Mouse (Mus musculus) liver, postnatal 0 days (tissue): ENCODE results near the gene Clps. TPM values are rescaled to one million over a fixed set of nuclear protein-coding genes. Genes with fewer than 3 reads are reported as not detected.

Source experiments
- ATAC-seq: fragments of 200-750 bp; cut with Nextera tagmentation; 2 replicates; pipeline ENCODE4 v1.8.0; 2017; ENCODE audit warnings: mild to moderate bottlenecking, moderate library complexity
- DNase-seq: peaks from one replicate; pipeline ENCODE4 v3.0.0-alpha.2; 2016
- H3K27ac ChIP-seq: fragments of 300-500 bp; sonication (generic); 2 replicates; pipeline ENCODE4 v1.5.1; 2014; ENCODE audit warnings: antibody characterized with exemption, moderate library complexity, mild to moderate bottlenecking, low read depth
- H3K27me3 ChIP-seq: fragments of 300-500 bp; sonication (generic); 2 replicates; pipeline ENCODE4 v1.6.1; 2014; ENCODE audit warnings: low read length, control low read depth, mixed read lengths; ENCODE audit not compliant: insufficient read depth
- H3K36me3 ChIP-seq: fragments of 300-500 bp; sonication (generic); replicated peaks from 2 replicates; pipeline ENCODE4 v1.6.1; 2014; ENCODE audit warnings: mild to moderate bottlenecking, control low read depth, low read length, moderate library complexity, mixed read lengths; ENCODE audit not compliant: insufficient read depth
- H3K4me1 ChIP-seq: fragments of 300-500 bp; sonication (generic); 2 replicates; pipeline ENCODE4 v1.6.1; 2014; ENCODE audit warnings: antibody characterized with exemption, mild to moderate bottlenecking, control low read depth; ENCODE audit not compliant: insufficient read depth
- H3K4me2 ChIP-seq: fragments of 300-500 bp; sonication (generic); 2 replicates; pipeline ENCODE4 v1.6.1; 2014; ENCODE audit warnings: low read depth, mild to moderate bottlenecking, low read length, moderate library complexity, mixed read lengths
- H3K4me3 ChIP-seq: fragments of 300-500 bp; sonication (generic); 2 replicates; pipeline ENCODE4 v1.5.1; 2014; ENCODE audit warnings: low read depth, low read length
- H3K9ac ChIP-seq: fragments of 300-500 bp; sonication (generic); replicated peaks from 2 replicates; pipeline ENCODE4 v1.6.1; 2014; ENCODE audit warnings: mild to moderate bottlenecking, moderate library complexity
- H3K9me3 ChIP-seq: fragments of 300-500 bp; sonication (generic); 2 replicates; pipeline ENCODE4 v1.6.1; 2016; ENCODE audit warnings: mild to moderate bottlenecking, control low read depth, low read length, mixed read lengths
- CTCF ChIP-seq: sonication (generic); IDR thresholded peaks from 2 replicates; pipeline ENCODE4 v1.5.1; 2016; ENCODE audit warnings: antibody characterized with exemption, low read depth
- EP300 ChIP-seq: IDR thresholded peaks from 2 replicates; pipeline ENCODE4 v1.6.1; 2016; ENCODE audit warnings: antibody characterized with exemption, low read depth, mild to moderate bottlenecking
- WGBS: fragments of 180-500 bp; shearing (Covaris S2); extraction: QIAGEN DNeasy Blood & Tissue Kit; methylation state at CpG from one replicate; pipeline ENCODE4 v1.1.7; 2014; ENCODE audit not compliant: insufficient replicate concordance; 5-methylcytosine and 5-hydroxymethylcytosine counted together
- polyA plus RNA-seq: library from polyadenylated mRNA; unstranded; fragments of >200 nt; fragmentation: Nextera tagmentation; extraction: Ambion mirVana; gene quantifications from 2 replicates; pipeline ENCODE4 v1.2.1, GENCODE M21; 2015

Gene Clps
- polyA plus RNA-seq, 1 experiment from 2014 or later = 1.2 TPM

GRCm38 (mm10) chr17:28575244-28576125 lies 14.9 kb upstream of the Clps start, which contains the start of gene Lhfpl5:
Gene Lhfpl5 (plus strand): TSS chr17:28575641.
- Histone ChIP-seq H3K36me3 (no peaks in the 10 kb centered on the region), H3K9ac (no peak within 1 kb of the TSS), H3K4me3 (no peak within 1 kb of the TSS), H3K4me1 (peaks cover 8% of the 10 kb centered on the region), H3K27me3 (no peaks in the 10 kb centered on the region), H3K4me2 (peak within 1 kb of the TSS; percentile 45), H3K27ac (no peak within 1 kb of the TSS), H3K9me3 (no peaks in the 10 kb centered on the region)
- TF ChIP-seq CTCF (no peak), EP300 (no peak)
- DNase-seq (peak; percentile 75), ATAC-seq (peak; percentile 64)
- WGBS = 13% methylated on average over 45 of the region's 50 CpGs

GRCm38 (mm10) chr17:28572941-28573340 lies 12.4 kb upstream of the Clps start:
- Histone ChIP-seq H3K27me3 (no peaks in the 10 kb centered on the region), H3K27ac (no peak overlapping the region), H3K4me2 (no peak overlapping the region), H3K36me3 (no peaks in the 10 kb centered on the region), H3K4me1 (peaks cover 9% of the 10 kb centered on the region), H3K4me3 (no peak overlapping the region), H3K9me3 (no peaks in the 10 kb centered on the region), H3K9ac (no peak overlapping the region)
- ATAC-seq (no peak), DNase-seq (no peak)
- 79% methylated on average over 6 of the region's 6 CpGs for WGBS
- TF ChIP-seq CTCF = no peak
- no peak for TF ChIP-seq EP300

GRCm38 (mm10) chr17:28572521-28572920 lies 12.0 kb upstream of the Clps start:
- ATAC-seq (no peak), DNase-seq (no peak)
- Histone ChIP-seq H3K4me3 (no peak overlapping the region), H3K4me2 (no peak overlapping the region), H3K27ac (no peak overlapping the region), H3K36me3 (no peaks in the 10 kb centered on the region), H3K27me3 (no peaks in the 10 kb centered on the region), H3K9ac (no peak overlapping the region), H3K4me1 (peaks cover 13% of the 10 kb centered on the region), H3K9me3 (no peaks in the 10 kb centered on the region)
- TF ChIP-seq CTCF (no peak), EP300 (no peak)
- 75% methylated on average over 7 of the region's 7 CpGs for WGBS

GRCm38 (mm10) chr17:28571868-28572267 lies 11.3 kb upstream of the Clps start:
- no peak for TF ChIP-seq CTCF
- TF ChIP-seq EP300 = no peak
- 73% methylated on average over 3 of the region's 3 CpGs for WGBS

GRCm38 (mm10) chr17:28567541-28567940 lies 7.0 kb upstream of the Clps start:
- no peak overlapping the region for H3K4me3 ChIP-seq
- TF ChIP-seq CTCF (no peak), EP300 (no peak)
- no peaks in the 10 kb centered on the region for H3K9me3 ChIP-seq
- peaks cover 5% of the 10 kb centered on the region; the same call in 1 of the 2 replicates for H3K4me1 ChIP-seq
- H3K9ac ChIP-seq = no peak overlapping the region
- no peaks in the 10 kb centered on the region for H3K36me3 ChIP-seq
- no peak for ATAC-seq
- H3K27me3 ChIP-seq = no peaks in the 10 kb centered on the region
- no peak for DNase-seq
- H3K4me2 ChIP-seq = no peak overlapping the region
- peak overlapping the region; percentile 51; the same call in 1 of the 2 replicates for H3K27ac ChIP-seq
- 35% methylated on average over 3 of the region's 3 CpGs for WGBS

More at GRCm38 (mm10) chr17:28571868-28572267, 11.3 kb upstream of the Clps start:
- ATAC-seq (no peak), DNase-seq (no peak)
- no peaks in the 10 kb centered on the region for H3K9me3 ChIP-seq
- no peak overlapping the region for H3K4me2 ChIP-seq
- H3K27me3 ChIP-seq = no peaks in the 10 kb centered on the region
- H3K27ac ChIP-seq = no peak overlapping the region
- H3K36me3 ChIP-seq = no peaks in the 10 kb centered on the region
- peaks cover 13% of the 10 kb centered on the region for H3K4me1 ChIP-seq
- H3K9ac ChIP-seq = no peak overlapping the region
- no peak overlapping the region for H3K4me3 ChIP-seq

GRCm38 (mm10) chr17:28565181-28565580 lies 4.6 kb upstream of the Clps start:
- no peak for TF ChIP-seq CTCF
- TF ChIP-seq EP300 = no peak
- H3K27me3 ChIP-seq = no peaks in the 10 kb centered on the region
- ATAC-seq (peak; percentile 75), DNase-seq (no peak)
- H3K4me2 ChIP-seq = no peak overlapping the region
- peaks cover 5% of the 10 kb centered on the region; the same call in 1 of the 2 replicates for H3K4me1 ChIP-seq
- H3K9me3 ChIP-seq = no peaks in the 10 kb centered on the region
- no peaks in the 10 kb centered on the region for H3K36me3 ChIP-seq
- 0 out of 2 replicates have a peak overlapping the region, but pooled peaks have one; percentile 44 for H3K27ac ChIP-seq
- H3K9ac ChIP-seq = no peak overlapping the region
- H3K4me3 ChIP-seq = no peak overlapping the region
